9 mouse cellular contexts compared by ENCODE assay signal in genomic region chr12:17371589-17372235, GRCm38 (mm10). TPM values are rescaled to one million over a fixed set of nuclear protein-coding genes. Genes with fewer than 3 reads are reported as not detected.
DNase-seq lines count a peak whose midpoint lies in the region; ATAC-seq and TF ChIP-seq lines count a peak whose summit lies in the region.
"Had no signal": no experiment of that assay in that cellular context is flagged by ENCODE, and none has a peak within 500 bp of the region (broad histone marks: within the 10 kb centered on the region; RNA-seq: fewer than 3 reads in every experiment).

No protein-coding gene starts in this region.

- ATAC-seq in intestine, postnatal 0 days, result no peak
- ATAC-seq in intestine, embryonic 16.5 days, result no peak

- WGBS in intestine, postnatal 0 days, result 85% methylated on average over 8 of the region's 8 CpGs
- 84% methylated on average over 8 of the region's 8 CpGs for WGBS in intestine, embryonic 16.5 days

- no peak overlapping the region for H3K4me2 ChIP-seq in intestine, postnatal 0 days (replicated peaks; ENCODE audit: low read depth)
- no peak overlapping the region for H3K4me2 ChIP-seq in intestine, embryonic 16.5 days (ENCODE audit: low read depth, low read length)
- H3K4me2 ChIP-seq: heart, embryonic 13.5 days had no signal

- H3K36me3 ChIP-seq in intestine, postnatal 0 days (ENCODE audit: control insufficient read depth, insufficient read depth), result peaks cover 34% of the 10 kb centered on the region
- peaks cover 11% of the 10 kb centered on the region; the same call in 1 of the 2 replicates for H3K36me3 ChIP-seq in intestine, embryonic 16.5 days (ENCODE audit: control insufficient read depth, insufficient read depth, low read length)

- peak; percentile 59 for TF ChIP-seq CTCF in intestine, postnatal 0 days (IDR thresholded peaks at IDR 0.05; ENCODE audit: low read depth)

- no peak overlapping the region for H3K27ac ChIP-seq in intestine, postnatal 0 days (ENCODE audit: low read depth, low read length)
- no peak overlapping the region for H3K27ac ChIP-seq in intestine, embryonic 16.5 days (ENCODE audit: low read length)
- H3K27ac ChIP-seq: heart, embryonic 13.5 days had no signal

- H3K9ac ChIP-seq in intestine, postnatal 0 days (ENCODE audit: low read depth, low read length), result no peak overlapping the region
- H3K9ac ChIP-seq in intestine, embryonic 16.5 days (ENCODE audit: low read depth, low read length), result no peak overlapping the region
- H3K9ac ChIP-seq: heart, embryonic 13.5 days had no signal

- H3K9me3 ChIP-seq in intestine, postnatal 0 days (ENCODE audit: control insufficient read depth), result no peaks in the 10 kb centered on the region
- no peaks in the 10 kb centered on the region for H3K9me3 ChIP-seq in intestine, embryonic 16.5 days (ENCODE audit: control insufficient read depth, low read length)
- H3K9me3 ChIP-seq: heart, embryonic 13.5 days had no signal

- peak; percentile 17 to 58 for DNase-seq in spleen, postnatal 10 days (ENCODE audit: low spot score in 2 of 2)
- DNase-seq in spleen, postnatal 36 days (ENCODE audit: low spot score in 2 of 2), result no peak
- peak; percentile 34 for DNase-seq in c-Kit-positive CD71-positive TER-119-negative erythroid progenitor cells, embryonic 14.5 days (ENCODE audit: low read depth)
- DNase-seq in thymus, postnatal 25 days, result peak; percentile 19
- DNase-seq in cerebellum, postnatal 4 days (ENCODE audit: low spot score in 2 of 2), result no peak
- no peak for DNase-seq in adrenal gland, adult (ENCODE audit: inconsistent age in 2 of 2, low spot score in 1 of 2)

- H3K27me3 ChIP-seq in intestine, postnatal 0 days (replicated peaks; ENCODE audit: control insufficient read depth, insufficient read depth, low read length), result no peaks in the 10 kb centered on the region
- no peaks in the 10 kb centered on the region for H3K27me3 ChIP-seq in intestine, embryonic 16.5 days (replicated peaks; ENCODE audit: control insufficient read depth, insufficient read depth, low read length)
- H3K27me3 ChIP-seq: heart, embryonic 13.5 days had no signal

- no peak overlapping the region for H3K4me3 ChIP-seq in intestine, postnatal 0 days (ENCODE audit: low read depth, low read length)
- H3K4me3 ChIP-seq in intestine, embryonic 16.5 days (ENCODE audit: low read length), result no peak overlapping the region
- H3K4me3 ChIP-seq: heart, embryonic 13.5 days had no signal

- H3K4me1 ChIP-seq in intestine, postnatal 0 days (replicated peaks; ENCODE audit: control insufficient read depth, insufficient read depth, low read length), result no peaks in the 10 kb centered on the region
- no peaks in the 10 kb centered on the region for H3K4me1 ChIP-seq in intestine, embryonic 16.5 days (ENCODE audit: control insufficient read depth, insufficient read depth, low read length)
- H3K4me1 ChIP-seq: heart, embryonic 13.5 days had no signal

RNA-seq across cellular contexts. Expression of gene Nol10, which starts 23.5 kb away (rescaled TPM):
- 5.2 and 5.3 TPM in 2 replicates for polyA plus RNA-seq in intestine, postnatal 0 days (2015; fragmentation: Nextera tagmentation; extraction: Ambion mirVana)
- polyA plus RNA-seq in intestine, embryonic 16.5 days (2015; fragmentation: Nextera tagmentation; extraction: Ambion mirVana), result 13.3 and 14.5 TPM in 2 replicates

RNA-seq across cellular contexts. Expression of gene Atp6v1c2, which starts 42.6 kb away (rescaled TPM):
- not detected in 2 replicates for polyA plus RNA-seq in intestine, postnatal 0 days (2015; fragmentation: Nextera tagmentation; extraction: Ambion mirVana)
- 0.18 TPM in 1 of 2 replicates, not detected in the other for polyA plus RNA-seq in intestine, embryonic 16.5 days (2015; fragmentation: Nextera tagmentation; extraction: Ambion mirVana)

Comparison
In these comparisons a context has a peak if more than half of its experiments do, and no peak if none do; other contexts are left out.
1. DNase-seq: peak in spleen, postnatal 10 days (2 of 2), c-Kit-positive CD71-positive TER-119-negative erythroid progenitor cells, embryonic 14.5 days (single experiment) and thymus, postnatal 25 days (single experiment); none in spleen, postnatal 36 days (0 of 2), cerebellum, postnatal 4 days (0 of 2) and adrenal gland, adult (0 of 2).